Mouse (Mus musculus): ENCODE results near the gene Crybg1. TPM values are rescaled to one million over a fixed set of nuclear protein-coding genes. Genes with fewer than 3 reads are reported as not detected.

Gene Crybg1
- polyA plus RNA-seq, 1 experiment from 2014 or later = 1.5 TPM

DNA sequence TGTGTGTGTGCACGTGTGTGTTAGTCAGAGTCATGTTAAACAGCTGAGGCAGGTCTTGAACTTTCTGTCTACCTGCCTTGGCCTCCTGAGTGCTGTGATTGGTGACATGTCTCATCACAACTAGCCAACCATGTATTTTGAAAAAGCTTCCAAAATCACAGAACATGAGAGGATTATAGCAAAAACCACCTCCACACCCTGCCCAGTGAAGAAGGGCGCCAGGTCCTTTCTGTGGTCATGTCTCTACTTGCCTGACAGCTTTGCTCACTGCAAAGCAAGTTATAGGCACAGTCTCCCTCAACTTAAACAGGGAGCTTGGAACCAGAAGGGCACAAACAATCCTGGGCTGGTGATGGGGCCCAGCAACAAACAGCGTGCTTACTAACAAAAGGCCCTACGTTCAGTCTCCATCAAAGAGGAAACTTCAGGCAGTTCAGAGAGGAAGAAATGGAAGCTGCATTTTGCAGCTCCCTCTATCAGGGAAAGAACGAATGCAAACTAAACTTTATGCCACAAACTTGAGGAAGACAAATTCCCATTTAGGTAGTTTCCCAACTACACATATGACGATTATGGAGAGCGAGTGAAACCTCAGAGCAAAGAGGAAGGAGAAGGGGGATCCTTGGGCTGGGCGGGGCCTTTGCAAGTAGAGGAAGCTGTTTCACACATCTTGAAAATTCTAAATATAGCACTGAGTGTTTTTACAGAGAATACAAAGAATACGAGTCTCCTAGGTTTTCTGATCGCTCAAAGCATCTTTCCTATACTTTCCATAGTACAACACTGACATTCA is 152.6 kb downstream of the Crybg1 start:
- H3K36me3 ChIP-seq (replicated peaks; ENCODE audit: insufficient read depth, low read length) = no peaks in the 10 kb centered on the region
- no peak for TF ChIP-seq EP300 (IDR thresholded peaks at IDR 0.05; ENCODE audit: low read depth)
- peaks cover 2% of the 10 kb centered on the region; the same call in 1 of the 2 replicates for H3K27me3 ChIP-seq (ENCODE audit: insufficient read depth, low read length)
- H3K4me3 ChIP-seq (ENCODE audit: low read depth, low read length) = no peak overlapping the region
- 0 out of 2 replicates have a peak overlapping the region, but pooled peaks have one; percentile 29 for H3K4me2 ChIP-seq (ENCODE audit: low read depth, low read length)
- ATAC-seq = no peak
- WGBS (ENCODE audit: insufficient replicate concordance) = 55% methylated on average over 10 of the region's 10 CpGs
- 0 out of 2 replicates have a peak overlapping the region, but pooled peaks have one; percentile 6 for H3K27ac ChIP-seq (ENCODE audit: low read depth)
- H3K9me3 ChIP-seq (ENCODE audit: low read length) = no peaks in the 10 kb centered on the region
- no peak overlapping the region for H3K9ac ChIP-seq (replicated peaks)
- DNase-seq = peak; percentile 41
- H3K4me1 ChIP-seq (ENCODE audit: insufficient read depth) = peaks cover 3% of the 10 kb centered on the region; the same call in 1 of the 2 replicates

DNA sequence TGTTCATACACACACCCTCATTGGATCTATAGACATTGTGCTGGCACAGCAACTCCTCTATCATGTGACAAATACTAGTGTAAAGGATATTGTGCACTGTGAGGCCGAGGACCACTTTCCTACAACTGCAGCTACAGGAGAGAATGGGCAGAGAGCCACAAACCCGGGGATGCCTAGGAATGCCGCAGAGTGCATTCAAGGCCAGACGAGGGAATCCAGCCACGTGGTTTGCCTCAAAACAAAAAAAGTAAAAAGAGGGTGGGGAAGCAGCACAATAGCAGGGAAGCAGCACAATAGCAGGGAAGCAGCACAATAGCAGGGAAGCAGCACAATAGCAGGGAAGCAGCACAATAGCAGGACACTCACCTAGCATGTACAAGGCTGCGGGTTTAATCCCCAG is 155.5 kb downstream of the Crybg1 start:
- H3K4me1 ChIP-seq (ENCODE audit: insufficient read depth) = peaks cover 3% of the 10 kb centered on the region; the same call in 1 of the 2 replicates
- H3K4me2 ChIP-seq (ENCODE audit: low read depth, low read length) = no peak overlapping the region
- no peaks in the 10 kb centered on the region for H3K27me3 ChIP-seq (ENCODE audit: insufficient read depth, low read length)
- H3K4me3 ChIP-seq (ENCODE audit: low read depth, low read length) = no peak overlapping the region
- WGBS (ENCODE audit: insufficient replicate concordance) = 52% methylated on average over 6 of the region's 6 CpGs
- ATAC-seq = no peak
- TF ChIP-seq CTCF (IDR thresholded peaks at IDR 0.05; ENCODE audit: low read depth) (no peak), EP300 (IDR thresholded peaks at IDR 0.05; ENCODE audit: low read depth) (no peak)
- H3K36me3 ChIP-seq (replicated peaks; ENCODE audit: insufficient read depth, low read length) = no peaks in the 10 kb centered on the region
- no peak overlapping the region for H3K9ac ChIP-seq (replicated peaks)
- H3K9me3 ChIP-seq (ENCODE audit: low read length) = no peaks in the 10 kb centered on the region
- no peak overlapping the region for H3K27ac ChIP-seq (ENCODE audit: low read depth)
- DNase-seq = no peak

DNA sequence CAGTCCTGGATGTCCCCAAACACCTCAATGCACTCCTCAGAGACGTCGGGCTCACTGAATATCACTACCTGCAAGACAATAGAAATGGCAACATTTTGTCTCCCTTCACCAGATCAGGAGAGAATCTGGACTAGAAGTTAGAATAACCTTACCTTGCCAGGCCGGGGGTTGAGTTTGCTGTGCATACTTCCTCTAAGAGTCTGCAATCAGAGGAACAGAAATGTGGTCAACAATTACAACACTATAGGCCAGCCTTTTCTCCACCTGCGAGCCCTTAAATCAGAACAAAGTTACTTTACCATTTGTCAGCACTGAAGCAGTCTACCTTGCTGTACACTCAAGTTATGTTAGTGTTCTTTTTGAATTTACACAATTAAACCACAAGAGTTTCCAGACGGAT is 156.1 kb downstream of the Crybg1 start:
- Histone ChIP-seq H3K27me3 (ENCODE audit: insufficient read depth, low read length) (no peaks in the 10 kb centered on the region), H3K4me2 (ENCODE audit: low read depth, low read length) (no peak overlapping the region), H3K36me3 (replicated peaks; ENCODE audit: insufficient read depth, low read length) (no peaks in the 10 kb centered on the region), H3K4me3 (ENCODE audit: low read depth, low read length) (no peak overlapping the region), H3K4me1 (ENCODE audit: insufficient read depth) (peaks cover 3% of the 10 kb centered on the region; the same call in 1 of the 2 replicates), H3K27ac (ENCODE audit: low read depth) (no peak overlapping the region), H3K9me3 (ENCODE audit: low read length) (no peaks in the 10 kb centered on the region), H3K9ac (replicated peaks) (no peak overlapping the region)
- no peak for DNase-seq
- TF ChIP-seq CTCF (IDR thresholded peaks at IDR 0.05; ENCODE audit: low read depth) (no peak), EP300 (IDR thresholded peaks at IDR 0.05; ENCODE audit: low read depth) (no peak)
- ATAC-seq = no peak
- 63% methylated on average over 5 of the region's 5 CpGs for WGBS (ENCODE audit: insufficient replicate concordance)

DNA sequence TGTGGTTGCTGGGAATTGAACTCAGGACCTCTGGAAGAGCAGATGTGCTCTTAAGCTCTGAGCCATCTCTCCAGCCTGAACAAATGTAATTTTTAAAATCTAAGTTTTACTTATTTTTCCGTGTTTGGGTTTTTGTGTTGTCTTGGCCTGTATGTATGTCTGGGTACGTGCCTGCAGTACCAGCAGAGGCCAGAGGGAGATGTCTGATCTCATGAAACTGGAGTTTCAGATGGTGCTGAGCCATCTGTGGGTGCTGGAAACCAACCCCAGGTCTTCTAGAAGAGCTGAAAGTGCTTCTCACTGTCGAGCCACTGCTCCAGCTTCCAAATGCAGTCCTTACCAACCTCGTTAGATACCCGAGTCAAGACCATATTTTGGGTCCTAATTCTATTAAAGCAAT is 157.4 kb downstream of the Crybg1 start:
- H3K4me1 ChIP-seq (ENCODE audit: insufficient read depth) = no peaks in the 10 kb centered on the region; the same call in 1 of the 2 replicates
- no peak overlapping the region for H3K27ac ChIP-seq (ENCODE audit: low read depth)
- DNase-seq (no peak), ATAC-seq (no peak)
- TF ChIP-seq EP300 (IDR thresholded peaks at IDR 0.05; ENCODE audit: low read depth) (no peak), CTCF (IDR thresholded peaks at IDR 0.05; ENCODE audit: low read depth) (0 out of 2 replicates have a peak, but pooled peaks have one; percentile 15)
- H3K9ac ChIP-seq (replicated peaks) = no peak overlapping the region
- no peaks in the 10 kb centered on the region for H3K27me3 ChIP-seq (ENCODE audit: insufficient read depth, low read length)
- H3K4me2 ChIP-seq (ENCODE audit: low read depth, low read length) = no peak overlapping the region
- 84% methylated on average over 5 of the region's 5 CpGs for WGBS (ENCODE audit: insufficient replicate concordance)
- H3K9me3 ChIP-seq (ENCODE audit: low read length) = no peaks in the 10 kb centered on the region
- H3K36me3 ChIP-seq (replicated peaks; ENCODE audit: insufficient read depth, low read length) = no peaks in the 10 kb centered on the region
- no peak overlapping the region for H3K4me3 ChIP-seq (ENCODE audit: low read depth, low read length)

DNA sequence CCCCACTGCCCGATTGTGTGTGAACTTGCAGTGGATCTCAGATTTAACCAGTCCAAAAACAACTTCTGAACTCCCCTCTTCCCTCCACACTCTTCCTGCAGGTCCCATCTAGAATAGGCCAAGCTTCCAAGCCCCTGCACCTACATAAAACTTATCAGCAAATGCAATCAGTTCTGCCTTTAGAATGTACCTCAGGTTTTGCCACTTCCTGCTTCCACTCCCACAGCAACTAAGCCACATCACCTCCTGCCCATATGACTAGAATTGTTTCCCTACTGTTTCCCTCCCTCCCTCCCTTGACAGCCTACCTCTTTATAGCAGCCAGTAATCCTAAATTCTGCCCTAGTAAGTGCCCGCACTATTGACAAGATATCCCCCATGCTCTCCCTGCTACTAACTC is 164.8 kb downstream of the Crybg1 start:
- Histone ChIP-seq H3K9ac (replicated peaks) (no peak overlapping the region), H3K4me3 (ENCODE audit: low read depth, low read length) (no peak overlapping the region), H3K4me1 (ENCODE audit: insufficient read depth) (no peaks in the 10 kb centered on the region), H3K27me3 (ENCODE audit: insufficient read depth, low read length) (no peaks in the 10 kb centered on the region), H3K4me2 (ENCODE audit: low read depth, low read length) (no peak overlapping the region), H3K27ac (ENCODE audit: low read depth) (no peak overlapping the region), H3K36me3 (replicated peaks; ENCODE audit: insufficient read depth, low read length) (0 out of 2 replicates have a peak, but pooled peaks cover 5% of the 10 kb centered on the region), H3K9me3 (ENCODE audit: low read length) (no peaks in the 10 kb centered on the region)
- TF ChIP-seq CTCF (IDR thresholded peaks at IDR 0.05; ENCODE audit: low read depth) = no peak
- TF ChIP-seq EP300 (IDR thresholded peaks at IDR 0.05; ENCODE audit: low read depth) = no peak
- DNase-seq (no peak), ATAC-seq (no peak)
- WGBS (ENCODE audit: insufficient replicate concordance) = 69% methylated on average over 2 of the region's 2 CpGs

DNA sequence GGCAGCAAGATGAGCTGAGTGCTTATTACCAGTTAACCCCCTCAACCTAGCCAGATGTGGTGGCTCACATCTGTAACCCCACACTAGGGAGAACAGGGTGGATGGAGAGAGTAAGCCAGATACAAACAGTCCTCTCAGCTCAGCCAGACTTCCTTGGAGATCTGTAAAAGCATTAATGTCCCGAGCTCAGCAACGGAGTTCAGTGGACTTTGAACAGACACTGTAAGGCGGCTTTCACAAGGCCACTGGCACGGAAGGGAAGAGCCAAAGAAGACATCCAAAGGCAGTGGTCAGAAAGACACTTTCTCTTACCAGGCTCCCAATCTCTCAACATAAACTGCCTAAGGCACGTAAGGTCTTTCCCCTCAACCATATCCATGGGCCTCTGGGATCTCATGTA is 165.4 kb downstream of the Crybg1 start:
- WGBS (ENCODE audit: insufficient replicate concordance) = 70% methylated on average over 5 of the region's 5 CpGs
- no peak overlapping the region for H3K27ac ChIP-seq (ENCODE audit: low read depth)
- DNase-seq = no peak
- TF ChIP-seq EP300 (IDR thresholded peaks at IDR 0.05; ENCODE audit: low read depth) = no peak
- TF ChIP-seq CTCF (IDR thresholded peaks at IDR 0.05; ENCODE audit: low read depth) = no peak
- 0 out of 2 replicates have a peak, but pooled peaks cover 5% of the 10 kb centered on the region for H3K36me3 ChIP-seq (replicated peaks; ENCODE audit: insufficient read depth, low read length)
- no peak overlapping the region for H3K9ac ChIP-seq (replicated peaks)
- ATAC-seq = no peak
- H3K9me3 ChIP-seq (ENCODE audit: low read length) = no peaks in the 10 kb centered on the region
- no peaks in the 10 kb centered on the region for H3K4me1 ChIP-seq (ENCODE audit: insufficient read depth)
- H3K4me2 ChIP-seq (ENCODE audit: low read depth, low read length) = no peak overlapping the region
- no peaks in the 10 kb centered on the region for H3K27me3 ChIP-seq (ENCODE audit: insufficient read depth, low read length)
- no peak overlapping the region for H3K4me3 ChIP-seq (ENCODE audit: low read depth, low read length)
